Mouse (Mus musculus) neural tube, embryonic 15.5 days (tissue): ENCODE data around the gene Prap1. TPM values are rescaled to one million over a fixed set of nuclear protein-coding genes. Genes with fewer than 3 reads are reported as not detected.

Source experiments
- ATAC-seq: fragments of 200-750 bp; cut with Nextera tagmentation; 2 replicates; pipeline ENCODE4 v1.8.0; 2017; ENCODE audit warnings: mild to moderate bottlenecking, moderate TSS enrichment, moderate library complexity; ENCODE audit not compliant: low FRiP score
- H3K27ac ChIP-seq: fragments of 300-500 bp; sonication (generic); replicated peaks from 2 replicates; pipeline ENCODE4 v1.5.1; 2015; ENCODE audit warnings: mild to moderate bottlenecking, inconsistent platforms
- H3K27me3 ChIP-seq: fragments of 300-500 bp; sonication (generic); replicated peaks from 2 replicates; pipeline ENCODE4 v1.6.1; 2015; ENCODE audit warnings: inconsistent platforms
- H3K36me3 ChIP-seq: fragments of 300-500 bp; sonication (generic); 2 replicates; pipeline ENCODE4 v1.6.1; 2015; ENCODE audit warnings: inconsistent platforms
- H3K4me1 ChIP-seq: fragments of 300-500 bp; sonication (generic); 2 replicates; pipeline ENCODE4 v1.6.1; 2015; ENCODE audit warnings: inconsistent platforms
- H3K4me2 ChIP-seq: fragments of 300-500 bp; sonication (generic); 2 replicates; pipeline ENCODE4 v1.6.1; 2015; ENCODE audit warnings: inconsistent platforms, mild to moderate bottlenecking, moderate library complexity
- H3K4me3 ChIP-seq: fragments of 300-500 bp; sonication (generic); replicated peaks from 2 replicates; pipeline ENCODE4 v1.5.1; 2015; ENCODE audit warnings: mild to moderate bottlenecking, inconsistent platforms
- H3K9ac ChIP-seq: fragments of 300-500 bp; sonication (generic); replicated peaks from 2 replicates; pipeline ENCODE4 v1.6.1; 2015; ENCODE audit warnings: mild to moderate bottlenecking, inconsistent platforms
- H3K9me3 ChIP-seq: fragments of 300-500 bp; sonication (generic); replicated peaks from 2 replicates; pipeline ENCODE4 v1.6.1; 2016; ENCODE audit warnings: inconsistent platforms
- WGBS: fragments of 180-500 bp; shearing (Covaris S2); methylation state at CpG from one replicate; pipeline ENCODE4 v1.1.7; 2015; ENCODE audit warnings: mixed read lengths; 5-methylcytosine and 5-hydroxymethylcytosine counted together
- polyA plus RNA-seq: library from polyadenylated mRNA; unstranded; fragments of >200 nt; fragmentation: Nextera tagmentation; extraction: Ambion mirVana; gene quantifications from 2 replicates; pipeline ENCODE4 v1.2.1, GENCODE M21; 2015

Gene Prap1
- polyA plus RNA-seq, 1 experiment from 2014 or later: not detected

GRCm38 (mm10) chr7:140138021-140138310, 44.8 kb downstream of the Prap1 start:
- H3K4me1 ChIP-seq: peaks cover 12% of the 10 kb centered on the region
- H3K4me3 ChIP-seq: peak overlapping the region; percentile 78
- peak overlapping the region; percentile 84 for H3K4me2 ChIP-seq
- H3K9ac ChIP-seq: peak overlapping the region; percentile 95
- H3K9me3 ChIP-seq: no peaks in the 10 kb centered on the region
- H3K36me3 ChIP-seq: no peaks in the 10 kb centered on the region
- peak overlapping the region; percentile 92 for H3K27ac ChIP-seq
- no peak; the same call in 1 of the 2 replicates for ATAC-seq
- H3K27me3 ChIP-seq: no peaks in the 10 kb centered on the region
- WGBS: under 1% methylated on average over 8 of the region's 8 CpGs

GRCm38 (mm10) chr7:140141350-140141749, 48.2 kb downstream of the Prap1 start:
- H3K9ac ChIP-seq: no peak overlapping the region
- H3K27ac ChIP-seq: no peak overlapping the region
- no peak overlapping the region for H3K4me3 ChIP-seq
- H3K9me3 ChIP-seq: no peaks in the 10 kb centered on the region
- no peaks in the 10 kb centered on the region for H3K27me3 ChIP-seq
- ATAC-seq: no peak
- H3K36me3 ChIP-seq: no peaks in the 10 kb centered on the region
- 0 out of 2 replicates have a peak overlapping the region, but pooled peaks have one; percentile 9 for H3K4me2 ChIP-seq
- peaks cover 12% of the 10 kb centered on the region for H3K4me1 ChIP-seq
- 7% methylated on average over 14 of the region's 14 CpGs for WGBS

GRCm38 (mm10) chr7:140144550-140144949, 51.4 kb downstream of the Prap1 start:
- H3K4me1 ChIP-seq: no peaks in the 10 kb centered on the region
- WGBS: 81% methylated on average over 4 of the region's 4 CpGs
- no peaks in the 10 kb centered on the region for H3K36me3 ChIP-seq
- H3K27me3 ChIP-seq: no peaks in the 10 kb centered on the region
- ATAC-seq: no peak
- H3K4me2 ChIP-seq: no peak overlapping the region
- no peaks in the 10 kb centered on the region for H3K9me3 ChIP-seq
- no peak overlapping the region for H3K27ac ChIP-seq
- no peak overlapping the region for H3K4me3 ChIP-seq
- H3K9ac ChIP-seq: no peak overlapping the region

Other genes starting within 250 kb of the Prap1 start
- gene Kndc1, start 198.7 kb upstream of the Prap1 start, polyA plus RNA-seq: 12.5 and 15.5 TPM in 2 replicates
- 1.6 TPM in 1 of 2 replicates, not detected in the other for gene Utf1, start 149.6 kb upstream of the Prap1 start, polyA plus RNA-seq
- gene 6430531B16Rik, start 114.6 kb upstream of the Prap1 start, polyA plus RNA-seq: 0.82 and 1.2 TPM in 2 replicates
- gene Adam8, start 100.8 kb upstream of the Prap1 start, polyA plus RNA-seq: 2.8 and 3.2 TPM in 2 replicates
- 53.0 and 57.2 TPM in 2 replicates for gene Zfp511, start 57.0 kb upstream of the Prap1 start, polyA plus RNA-seq
- 51.6 TPM in 2 replicates for gene Tubgcp2, start 56.7 kb upstream of the Prap1 start, polyA plus RNA-seq
- 2.8 and 3.3 TPM in 2 replicates for gene Msx3, start 44.3 kb upstream of the Prap1 start, polyA plus RNA-seq
- gene Caly, start 10.8 kb upstream of the Prap1 start, polyA plus RNA-seq: 293 and 360 TPM in 2 replicates
- gene Fuom, start 9.0 kb downstream of the Prap1 start, polyA plus RNA-seq: 48.1 and 51.2 TPM in 2 replicates
- gene Paox, start 22.4 kb downstream of the Prap1 start, polyA plus RNA-seq: 10.7 and 14.7 TPM in 2 replicates
- 116 and 121 TPM in 2 replicates for gene Echs1, start 23.1 kb downstream of the Prap1 start, polyA plus RNA-seq
- 30.0 and 32.1 TPM in 2 replicates for gene Mtg1, start 44.2 kb downstream of the Prap1 start, polyA plus RNA-seq
- gene Sprn, start 61.5 kb downstream of the Prap1 start, polyA plus RNA-seq: 23.2 and 26.3 TPM in 2 replicates
- not detected in 2 replicates for gene Olfr522, start 71.4 kb downstream of the Prap1 start, polyA plus RNA-seq
- not detected in 2 replicates for gene Olfr523, start 79.8 kb downstream of the Prap1 start, polyA plus RNA-seq
- 0.63 TPM in 1 of 2 replicates, not detected in the other for gene Olfr524, start 112.6 kb downstream of the Prap1 start, polyA plus RNA-seq
- gene Cd163l1, start 124.9 kb downstream of the Prap1 start, polyA plus RNA-seq: 13.1 TPM in 1 of 2 replicates, not detected in the other
- 0.05 and 0.50 TPM in 2 replicates for gene 5830411N06Rik, start 153.9 kb downstream of the Prap1 start, polyA plus RNA-seq
- gene Olfr525, start 227.5 kb downstream of the Prap1 start, polyA plus RNA-seq: not detected in 2 replicates
- gene Olfr527, start 240.6 kb downstream of the Prap1 start, polyA plus RNA-seq: not detected in 2 replicates